Mouse (Mus musculus) olfactory bulb, adult 2 months (tissue): ENCODE measurements around the gene Smarcal1.

Experiments used
- CTCF ChIP-seq: fragments of 200-500 bp; IDR thresholded peaks from 2 replicates; pipeline ENCODE4 v1.5.1; 2012; ENCODE audit warnings: low read depth, mild to moderate bottlenecking, low read length, moderate library complexity; ENCODE audit not compliant: insufficient read depth
- POLR2A ChIP-seq: fragments of 200-500 bp; IDR thresholded peaks from 2 replicates; pipeline ENCODE4 v1.6.1; 2012; ENCODE audit warnings: mild to moderate bottlenecking, low read depth, low read length, moderate library complexity; ENCODE audit not compliant: insufficient read depth

DNA sequence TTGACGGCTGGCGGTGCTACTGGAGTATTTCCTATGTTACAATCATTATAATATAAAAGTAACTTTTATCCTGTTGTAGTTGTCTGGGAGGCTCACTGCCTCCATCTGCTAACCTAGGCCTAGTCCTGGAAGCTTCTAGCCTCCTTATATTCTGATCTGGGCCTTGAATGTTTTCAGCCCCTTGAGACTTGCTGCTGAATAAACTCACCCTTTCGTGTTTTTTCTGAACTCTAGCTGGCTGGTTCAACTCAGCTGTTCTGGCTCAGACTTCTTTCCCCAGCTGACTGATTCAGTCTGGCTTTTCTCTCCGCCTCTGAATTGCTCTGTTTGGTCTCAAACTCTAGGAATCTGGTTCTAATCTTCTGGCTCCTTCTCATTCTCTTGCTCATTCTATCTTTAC is 855 bp downstream of the Smarcal1 start:
- TF ChIP-seq CTCF (no peak), POLR2A (no peak)
